Mouse (Mus musculus) forebrain, postnatal 0 days (tissue): ENCODE data around the gene Hist1h4n. TPM values are rescaled to one million over a fixed set of nuclear protein-coding genes. Genes with fewer than 3 reads are reported as not detected.
"Not testable (repeated sequence)": the region's sequence is repeated elsewhere in the genome, so short reads cannot be mapped to it uniquely, and the experiment has no call there.

Experiments
- ATAC-seq: fragments of 200-750 bp; cut with Nextera tagmentation; 2 replicates; pipeline ENCODE4 v1.8.0; 2017; ENCODE audit warnings: mild to moderate bottlenecking, moderate library complexity
- DNase-seq: peaks from one replicate; pipeline ENCODE4 v3.0.0-alpha.2; 2015
- H3K27ac ChIP-seq: fragments of 300-500 bp; sonication (generic); 2 replicates; pipeline ENCODE4 v1.5.1; 2014; ENCODE audit warnings: low read depth, mild to moderate bottlenecking, antibody characterized with exemption, low read length, moderate library complexity, mixed read lengths
- H3K27me3 ChIP-seq: fragments of 300-500 bp; sonication (generic); 2 replicates; pipeline ENCODE4 v1.6.1; 2014; ENCODE audit warnings: mild to moderate bottlenecking, low read length, mixed read lengths; ENCODE audit not compliant: insufficient read depth
- H3K36me3 ChIP-seq: fragments of 300-500 bp; sonication (generic); 2 replicates; pipeline ENCODE4 v1.6.1; 2014; ENCODE audit warnings: mild to moderate bottlenecking, moderate library complexity; ENCODE audit not compliant: insufficient read depth
- H3K4me1 ChIP-seq: fragments of 300-500 bp; sonication (generic); 2 replicates; pipeline ENCODE4 v1.6.1; 2014; ENCODE audit warnings: antibody characterized with exemption; ENCODE audit not compliant: insufficient read depth
- H3K4me2 ChIP-seq: fragments of 300-500 bp; sonication (generic); 2 replicates; pipeline ENCODE4 v1.6.1; 2014; ENCODE audit warnings: low read depth, mild to moderate bottlenecking, moderate library complexity
- H3K4me3 ChIP-seq: fragments of 300-500 bp; sonication (generic); 2 replicates; pipeline ENCODE4 v1.5.1; 2014; ENCODE audit warnings: low read depth, low read length, mixed read lengths
- H3K9ac ChIP-seq: fragments of 300-500 bp; sonication (generic); 2 replicates; pipeline ENCODE4 v1.6.1; 2014; ENCODE audit warnings: mild to moderate bottlenecking
- H3K9me3 ChIP-seq: fragments of 300-500 bp; sonication (generic); 2 replicates; pipeline ENCODE4 v1.6.1; 2016; ENCODE audit warnings: low read length
- CTCF ChIP-seq: sonication (generic); IDR thresholded peaks from 2 replicates; pipeline ENCODE4 v1.5.1; 2016; ENCODE audit warnings: antibody characterized with exemption, control low read depth, low read depth
- WGBS: fragments of 180-500 bp; shearing (Covaris S2); extraction: QIAGEN DNeasy Blood & Tissue Kit; methylation state at CpG from one replicate; pipeline ENCODE4 v1.1.7; 2014; 5-methylcytosine and 5-hydroxymethylcytosine counted together
- polyA plus RNA-seq: library from polyadenylated mRNA; unstranded; fragments of >200 nt; fragmentation: Nextera tagmentation; extraction: Ambion mirVana; gene quantifications from 2 replicates; pipeline ENCODE4 v1.2.1, GENCODE M21; 2015
- total RNA-seq: library from RNA; depleted of rRNA; stranded (reverse); fragments of >200 nt; gene quantifications from 2 replicates; pipeline ENCODE4 v1.2.3, GENCODE M21; 2014; rRNA removed

The Hist1h4n gene
- total RNA-seq (2,245 and 2,544 TPM in 2 replicates), polyA plus RNA-seq (2.4 and 5.0 TPM in 2 replicates)

DNA sequence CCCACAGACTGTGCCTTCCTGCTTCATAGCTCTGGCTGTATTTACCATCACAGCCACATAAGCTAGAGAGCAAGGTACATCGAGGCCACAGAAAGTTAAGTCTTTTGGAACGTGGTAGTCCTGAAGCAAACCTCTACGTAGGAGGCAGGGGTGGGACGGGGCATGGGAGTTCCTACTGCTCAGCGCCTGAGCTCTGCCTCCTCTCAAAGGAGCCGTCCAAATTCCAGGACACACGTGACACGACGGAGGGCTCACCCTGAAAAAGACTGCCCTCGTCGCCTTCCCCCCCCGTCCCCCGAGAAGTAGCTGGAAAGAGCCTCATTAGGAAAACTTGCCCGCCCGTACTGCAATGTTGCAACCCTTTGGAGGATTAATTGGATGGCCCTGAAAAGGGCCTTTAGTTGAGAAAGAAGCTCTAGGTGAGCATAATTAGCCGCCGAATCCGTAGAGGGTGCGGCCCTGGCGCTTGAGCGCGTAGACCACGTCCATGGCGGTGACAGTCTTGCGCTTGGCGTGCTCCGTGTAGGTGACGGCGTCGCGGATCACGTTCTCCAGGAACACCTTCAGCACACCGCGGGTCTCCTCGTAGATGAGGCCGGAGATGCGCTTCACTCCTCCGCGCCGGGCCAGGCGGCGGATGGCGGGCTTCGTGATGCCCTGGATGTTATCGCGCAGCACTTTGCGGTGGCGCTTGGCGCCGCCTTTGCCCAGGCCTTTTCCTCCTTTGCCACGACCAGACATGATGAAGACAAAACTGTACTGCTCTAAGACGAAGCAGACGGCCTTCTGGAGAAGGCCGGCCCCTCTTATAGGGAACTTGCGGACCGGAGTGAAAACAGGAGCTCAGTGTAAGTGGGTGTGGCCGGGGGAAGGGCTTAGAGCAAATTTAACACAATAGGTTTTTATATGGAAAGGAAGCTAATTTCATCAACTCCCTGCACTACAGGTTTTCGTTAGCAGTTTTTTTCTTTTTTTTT is at the start of gene Hist1h4n:
Gene Hist1h4n (minus strand): TSS at position 779 of the 977 bp plus-strand sequence.
- H3K27ac ChIP-seq, H3K9me3 ChIP-seq, H3K27me3 ChIP-seq, H3K9ac ChIP-seq, H3K4me1 ChIP-seq, H3K4me3 ChIP-seq, H3K36me3 ChIP-seq, DNase-seq: not testable (repeated sequence)
- ATAC-seq, result peak; percentile 79
- H3K4me2 ChIP-seq, result peak within 1 kb of the TSS; percentile 37; the same call in 1 of the 2 replicates
- 6% methylated on average over 22 of the region's 58 CpGs for WGBS

DNA sequence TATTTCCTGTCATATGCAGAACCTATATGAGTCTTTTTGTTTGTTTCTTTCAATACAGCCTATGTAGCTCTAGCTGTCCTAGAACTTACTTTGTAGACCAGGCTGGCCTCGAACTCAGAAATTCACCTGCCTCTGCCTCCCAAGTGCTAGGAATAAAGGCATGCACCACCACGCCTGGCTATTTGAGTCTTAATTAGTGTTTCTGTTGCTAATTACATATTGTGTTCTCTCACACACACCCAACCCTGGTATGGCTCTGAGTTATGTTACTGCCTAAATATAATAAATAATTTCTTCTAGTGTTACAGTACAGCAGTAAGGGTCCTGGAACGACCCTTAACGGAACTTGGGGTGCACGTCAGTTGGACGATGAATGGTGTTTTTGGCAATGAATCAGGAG is 48.7 kb upstream of the Hist1h4n start:
- ATAC-seq (no peak), DNase-seq (no peak)
- Histone ChIP-seq H3K9ac (no peak overlapping the region), H3K4me2 (no peak overlapping the region), H3K27ac (no peak overlapping the region), H3K9me3 (no peaks in the 10 kb centered on the region), H3K27me3 (no peaks in the 10 kb centered on the region), H3K36me3 (no peaks in the 10 kb centered on the region), H3K4me3 (no peak overlapping the region), H3K4me1 (0 out of 2 replicates have a peak, but pooled peaks cover 3% of the 10 kb centered on the region)
- 81% methylated on average over 6 of the region's 6 CpGs for WGBS
- TF ChIP-seq CTCF, result no peak

DNA sequence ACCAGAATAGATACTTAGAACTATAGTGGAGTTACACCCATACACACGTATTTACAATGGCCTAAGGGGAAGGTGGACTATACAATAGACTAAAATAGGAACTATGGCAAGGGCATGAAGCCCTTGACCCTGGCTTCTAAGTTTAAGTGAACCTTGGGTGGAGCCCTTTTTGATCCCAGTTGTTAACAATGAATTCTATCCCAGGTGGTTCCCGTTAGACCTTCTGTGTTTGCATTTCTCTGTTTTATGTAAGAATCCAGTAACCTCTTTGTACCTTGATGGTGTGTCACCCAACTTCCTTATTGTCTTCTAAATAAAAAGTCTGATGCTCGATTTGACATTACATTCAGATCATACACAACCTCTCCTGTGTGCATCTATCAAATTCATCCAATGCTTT is 33.5 kb upstream of the Hist1h4n start:
- DNase-seq, H3K4me1 ChIP-seq, H3K4me3 ChIP-seq, H3K36me3 ChIP-seq, H3K27me3 ChIP-seq, H3K27ac ChIP-seq, H3K4me2 ChIP-seq, H3K9ac ChIP-seq, ATAC-seq, H3K9me3 ChIP-seq: not testable (repeated sequence)
- 80% methylated on average over 3 of the region's 3 CpGs for WGBS

DNA sequence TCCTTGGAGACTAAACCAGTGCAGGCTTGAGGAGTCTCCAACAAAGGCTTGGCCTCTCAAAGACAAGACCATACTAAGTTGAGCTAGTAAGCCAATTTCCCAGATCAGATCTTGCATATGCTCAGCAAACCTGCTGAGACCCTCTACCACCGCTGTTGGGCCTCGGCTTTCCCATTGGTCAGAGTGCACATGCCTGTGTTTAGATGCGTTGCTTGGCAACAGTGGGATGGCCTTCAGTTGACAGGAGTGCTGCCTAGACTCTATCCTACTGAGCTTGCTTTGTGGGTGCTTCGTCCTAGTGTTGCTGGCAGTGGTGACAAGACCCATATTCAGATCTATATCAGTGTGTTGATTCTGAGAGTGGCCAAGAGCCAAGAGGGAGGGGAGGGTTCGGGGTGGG is 29.6 kb upstream of the Hist1h4n start:
- TF ChIP-seq CTCF, result no peak
- DNase-seq, result no peak
- WGBS, result 12% methylated on average over 5 of the region's 5 CpGs

DNA sequence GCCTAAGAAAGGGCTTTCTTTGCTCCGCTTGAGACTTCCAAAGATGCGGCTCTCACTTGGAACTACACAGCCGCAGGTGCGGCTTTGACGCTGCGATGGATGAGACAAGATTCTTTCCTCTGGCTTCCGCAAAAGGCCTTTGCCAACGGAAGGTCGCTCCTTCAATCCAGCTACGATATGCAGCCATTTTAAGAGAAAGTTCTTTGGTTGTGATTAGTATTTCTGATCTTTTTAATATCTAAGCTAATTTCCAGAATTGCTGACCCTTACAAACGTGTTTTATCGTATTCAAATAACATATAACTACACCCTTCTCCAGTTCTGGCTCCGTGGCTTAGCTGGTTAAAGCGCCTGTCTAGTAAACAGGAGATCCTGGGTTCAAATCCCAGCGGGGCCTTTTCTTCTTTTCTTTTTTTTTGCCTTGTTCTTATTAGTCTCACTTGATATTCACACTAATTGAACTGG is 23.7 kb upstream of the Hist1h4n start:
- TF ChIP-seq CTCF, result no peak
- Histone ChIP-seq H3K9me3 (no peaks in the 10 kb centered on the region), H3K4me1 (no peaks in the 10 kb centered on the region), H3K27me3 (no peaks in the 10 kb centered on the region), H3K9ac (peak overlapping the region; percentile 44), H3K4me3 (peak overlapping the region; percentile 42), H3K36me3 (no peaks in the 10 kb centered on the region), H3K4me2 (peak overlapping the region; percentile 43), H3K27ac (no peak overlapping the region)
- WGBS, result 2% methylated on average over 15 of the region's 15 CpGs
- peak; percentile 48; the same call in 1 of the 2 replicates for ATAC-seq
- peak; percentile 81 for DNase-seq

More for the DNA sequence above, 29.6 kb upstream of the Hist1h4n start:
- H3K27me3 ChIP-seq, result no peaks in the 10 kb centered on the region
- H3K36me3 ChIP-seq, result no peaks in the 10 kb centered on the region
- H3K27ac ChIP-seq, result no peak overlapping the region
- no peak overlapping the region for H3K9ac ChIP-seq
- no peaks in the 10 kb centered on the region for H3K9me3 ChIP-seq
- no peak overlapping the region for H3K4me2 ChIP-seq
- ATAC-seq, result no peak
- no peak overlapping the region for H3K4me3 ChIP-seq
- H3K4me1 ChIP-seq, result no peaks in the 10 kb centered on the region

DNA sequence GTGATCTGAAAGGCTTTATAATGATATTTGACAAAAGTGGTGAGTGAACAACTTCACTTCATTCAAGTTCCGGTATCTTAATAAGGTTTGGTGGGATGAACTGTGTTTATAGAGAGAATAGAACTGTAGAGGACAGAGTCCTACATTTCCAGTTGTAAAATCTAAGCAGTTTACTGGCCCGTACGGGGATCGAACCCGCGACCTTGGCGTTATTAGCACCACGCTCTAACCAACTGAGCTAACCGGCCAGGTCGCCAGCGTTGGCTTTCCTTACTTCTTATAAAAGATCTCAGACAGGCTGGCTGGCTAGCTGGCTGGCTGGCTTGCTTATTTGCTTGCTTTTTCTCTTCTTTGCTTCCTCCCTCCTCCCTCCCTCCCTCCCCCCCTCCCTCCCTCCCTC is 23.1 kb upstream of the Hist1h4n start:
- no peak for TF ChIP-seq CTCF
- Histone ChIP-seq H3K36me3 (no peaks in the 10 kb centered on the region), H3K27me3 (no peaks in the 10 kb centered on the region), H3K9me3 (no peaks in the 10 kb centered on the region), H3K4me3 (peak overlapping the region; percentile 42), H3K4me2 (peak overlapping the region; percentile 43), H3K4me1 (no peaks in the 10 kb centered on the region), H3K9ac (no peak overlapping the region), H3K27ac (no peak overlapping the region)
- DNase-seq (peak; percentile 59), ATAC-seq (peak; percentile 38)
- 3% methylated on average over 11 of the region's 11 CpGs for WGBS

DNA sequence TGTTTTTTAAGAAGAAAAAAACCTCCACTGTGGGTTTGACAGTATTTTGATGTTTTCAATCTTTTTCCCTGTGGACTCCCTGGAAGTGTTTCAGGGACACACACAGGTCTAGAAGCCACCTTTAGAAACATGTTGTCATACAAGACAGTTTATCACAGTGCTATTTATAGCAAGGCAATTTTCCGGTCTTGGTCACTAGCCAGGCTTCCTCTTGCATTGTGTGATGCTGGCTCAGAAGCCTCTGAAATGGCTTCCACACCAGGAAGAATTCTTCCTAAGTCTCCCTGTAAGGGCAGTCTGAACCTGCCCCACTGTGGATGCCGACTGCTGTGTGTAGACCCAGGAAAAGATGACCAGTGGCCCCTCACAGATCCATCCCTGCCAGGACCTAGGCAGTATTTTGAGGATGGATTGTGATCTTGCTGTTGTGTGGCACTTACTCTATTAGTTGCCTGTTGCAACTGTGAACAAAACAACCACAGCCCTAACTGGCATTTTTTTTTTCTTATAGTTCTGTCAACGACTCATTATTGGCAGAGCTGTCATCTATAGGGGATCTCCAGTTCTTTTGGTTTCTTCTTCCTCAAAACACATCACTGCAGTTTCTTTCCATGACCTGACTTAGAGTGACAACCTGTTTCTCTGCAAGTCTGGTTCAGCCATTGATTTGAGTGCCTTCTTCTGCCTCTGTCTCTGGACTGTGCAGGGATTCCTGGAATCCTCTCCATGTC is 20.4 kb upstream of the Hist1h4n start:
- TF ChIP-seq CTCF, result no peak
- Histone ChIP-seq H3K9me3 (no peaks in the 10 kb centered on the region), H3K4me1 (no peaks in the 10 kb centered on the region), H3K4me2 (no peak overlapping the region), H3K27me3 (no peaks in the 10 kb centered on the region), H3K27ac (no peak overlapping the region), H3K36me3 (no peaks in the 10 kb centered on the region), H3K4me3 (no peak overlapping the region), H3K9ac (no peak overlapping the region)
- ATAC-seq (no peak), DNase-seq (no peak)
- WGBS, result 56% methylated on average over 3 of the region's 3 CpGs

DNA sequence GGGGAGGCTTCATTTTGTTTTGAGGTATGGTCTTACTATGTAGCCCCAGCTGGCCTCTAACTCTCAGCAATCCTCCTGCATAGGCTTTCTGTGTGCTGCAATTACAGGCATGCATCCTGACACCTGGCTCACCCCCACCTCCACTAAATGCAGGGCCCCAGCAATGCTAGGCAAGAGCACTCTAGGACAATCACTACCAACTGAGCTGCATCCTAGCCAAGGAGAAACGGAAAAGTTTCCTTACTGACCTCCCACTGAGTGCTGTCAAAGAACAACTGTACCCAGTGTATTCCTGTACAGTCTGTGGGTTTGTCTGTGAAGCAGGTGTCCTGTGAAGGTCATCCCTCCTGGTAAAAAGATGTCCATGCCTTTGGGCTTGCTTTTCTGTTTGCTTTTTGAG is 18.7 kb upstream of the Hist1h4n start:
- H3K27me3 ChIP-seq, H3K4me2 ChIP-seq, H3K27ac ChIP-seq, H3K9me3 ChIP-seq, H3K4me1 ChIP-seq, DNase-seq, ATAC-seq, H3K36me3 ChIP-seq, H3K9ac ChIP-seq, H3K4me3 ChIP-seq: not testable (repeated sequence)
- WGBS, result 41% methylated on average over 1 of the region's 1 CpGs
